Mouse (Mus musculus): ENCODE data around the gene Adcy9. TPM values are rescaled to one million over a fixed set of nuclear protein-coding genes. Genes with fewer than 3 reads are reported as not detected.
A peak's percentile ranks its signal among the peaks of the same experiment; 100 is the strongest.

Adcy9 gene
- polyA plus RNA-seq, 1 experiment from 2014 or later = 1.5 TPM

- Histone ChIP-seq H3K9me3 (ENCODE audit: control insufficient read depth) (no peaks in the 10 kb centered on the region), H3K9ac (ENCODE audit: low read depth, low read length) (no peak overlapping the region), H3K4me3 (ENCODE audit: low read depth, low read length) (no peak overlapping the region), H3K4me1 (replicated peaks; ENCODE audit: control insufficient read depth, insufficient read depth, low read length) (peaks cover 5% of the 10 kb centered on the region), H3K27ac (ENCODE audit: low read depth, low read length) (no peak overlapping the region), H3K36me3 (ENCODE audit: control insufficient read depth, insufficient read depth) (no peaks in the 10 kb centered on the region), H3K27me3 (replicated peaks; ENCODE audit: control insufficient read depth, insufficient read depth, low read length) (no peaks in the 10 kb centered on the region), H3K4me2 (replicated peaks; ENCODE audit: low read depth) (no peak overlapping the region)
- 94% methylated on average over 3 of the region's 3 CpGs for WGBS
- no peak for ATAC-seq
- no peak for TF ChIP-seq CTCF (IDR thresholded peaks at IDR 0.05; ENCODE audit: low read depth)
Measured at GRCm38 (mm10) chr16:4422991-4423390, 2.7 kb upstream of the Adcy9 start.

GRCm38 (mm10) chr16:4419546-4420297 lies 576 bp downstream of the Adcy9 start:
- H3K4me3 ChIP-seq (ENCODE audit: low read depth, low read length) = peak overlapping the region; percentile 84
- H3K4me1 ChIP-seq (replicated peaks; ENCODE audit: control insufficient read depth, insufficient read depth, low read length) = peaks cover 11% of the 10 kb centered on the region
- H3K9ac ChIP-seq (ENCODE audit: low read depth, low read length) = peak overlapping the region; percentile 81
- WGBS = under 1% methylated on average over 77 of the region's 85 CpGs
- peak overlapping the region; percentile 88 for H3K27ac ChIP-seq (ENCODE audit: low read depth, low read length)
- no peaks in the 10 kb centered on the region for H3K27me3 ChIP-seq (replicated peaks; ENCODE audit: control insufficient read depth, insufficient read depth, low read length)
- ATAC-seq = peak; percentile 78
- H3K36me3 ChIP-seq (ENCODE audit: control insufficient read depth, insufficient read depth) = no peaks in the 10 kb centered on the region
- peak overlapping the region; percentile 98 for H3K4me2 ChIP-seq (replicated peaks; ENCODE audit: low read depth)
- no peaks in the 10 kb centered on the region for H3K9me3 ChIP-seq (ENCODE audit: control insufficient read depth)
- peak; percentile 46 for TF ChIP-seq CTCF (IDR thresholded peaks at IDR 0.05; ENCODE audit: low read depth)

- 21% methylated on average over 32 of the region's 32 CpGs for WGBS
- Histone ChIP-seq H3K4me1 (replicated peaks; ENCODE audit: control insufficient read depth, insufficient read depth, low read length) (peaks cover 13% of the 10 kb centered on the region), H3K27me3 (replicated peaks; ENCODE audit: control insufficient read depth, insufficient read depth, low read length) (no peaks in the 10 kb centered on the region), H3K4me3 (ENCODE audit: low read depth, low read length) (peak overlapping the region; percentile 84), H3K9ac (ENCODE audit: low read depth, low read length) (peak overlapping the region; percentile 81), H3K4me2 (replicated peaks; ENCODE audit: low read depth) (peak overlapping the region; percentile 98), H3K36me3 (ENCODE audit: control insufficient read depth, insufficient read depth) (no peaks in the 10 kb centered on the region), H3K27ac (ENCODE audit: low read depth, low read length) (no peak overlapping the region), H3K9me3 (ENCODE audit: control insufficient read depth) (no peaks in the 10 kb centered on the region)
- no peak for ATAC-seq
- no peak for TF ChIP-seq CTCF (IDR thresholded peaks at IDR 0.05; ENCODE audit: low read depth)
Measured at GRCm38 (mm10) chr16:4418776-4419545, 1.3 kb downstream of the Adcy9 start.

- H3K4me1 ChIP-seq (replicated peaks; ENCODE audit: control insufficient read depth, insufficient read depth, low read length) = peaks cover 13% of the 10 kb centered on the region
- no peak overlapping the region for H3K27ac ChIP-seq (ENCODE audit: low read depth, low read length)
- 94% methylated on average over 11 of the region's 11 CpGs for WGBS
- peak overlapping the region; percentile 98; the same call in 1 of the 2 replicates for H3K4me2 ChIP-seq (replicated peaks; ENCODE audit: low read depth)
- no peaks in the 10 kb centered on the region for H3K9me3 ChIP-seq (ENCODE audit: control insufficient read depth)
- H3K36me3 ChIP-seq (ENCODE audit: control insufficient read depth, insufficient read depth) = no peaks in the 10 kb centered on the region
- TF ChIP-seq CTCF (IDR thresholded peaks at IDR 0.05; ENCODE audit: low read depth) = no peak
- no peak overlapping the region for H3K9ac ChIP-seq (ENCODE audit: low read depth, low read length)
- ATAC-seq = no peak
- H3K4me3 ChIP-seq (ENCODE audit: low read depth, low read length) = no peak overlapping the region
- H3K27me3 ChIP-seq (replicated peaks; ENCODE audit: control insufficient read depth, insufficient read depth, low read length) = no peaks in the 10 kb centered on the region
Measured at GRCm38 (mm10) chr16:4418072-4418471, 2.2 kb downstream of the Adcy9 start.

GRCm38 (mm10) chr16:4417455-4417854 lies 2.8 kb downstream of the Adcy9 start:
- 57% methylated on average over 7 of the region's 7 CpGs for WGBS
- H3K9ac ChIP-seq (ENCODE audit: low read depth, low read length) = no peak overlapping the region

GRCm38 (mm10) chr16:4414881-4415585 lies 5.3 kb downstream of the Adcy9 start:
- Histone ChIP-seq H3K9me3 (ENCODE audit: control insufficient read depth) (no peaks in the 10 kb centered on the region), H3K27ac (ENCODE audit: low read depth, low read length) (no peak overlapping the region), H3K4me1 (replicated peaks; ENCODE audit: control insufficient read depth, insufficient read depth, low read length) (peaks cover 13% of the 10 kb centered on the region), H3K4me2 (replicated peaks; ENCODE audit: low read depth) (no peak overlapping the region), H3K4me3 (ENCODE audit: low read depth, low read length) (no peak overlapping the region), H3K36me3 (ENCODE audit: control insufficient read depth, insufficient read depth) (0 out of 2 replicates have a peak, but pooled peaks cover 6% of the 10 kb centered on the region), H3K27me3 (replicated peaks; ENCODE audit: control insufficient read depth, insufficient read depth, low read length) (no peaks in the 10 kb centered on the region), H3K9ac (ENCODE audit: low read depth, low read length) (no peak overlapping the region)
- WGBS = 83% methylated on average over 8 of the region's 8 CpGs
- TF ChIP-seq CTCF (IDR thresholded peaks at IDR 0.05; ENCODE audit: low read depth) = no peak
- no peak for ATAC-seq

More at GRCm38 (mm10) chr16:4417455-4417854, 2.8 kb downstream of the Adcy9 start:
- H3K4me1 ChIP-seq (replicated peaks; ENCODE audit: control insufficient read depth, insufficient read depth, low read length) = peaks cover 13% of the 10 kb centered on the region
- 0 out of 2 replicates have a peak, but pooled peaks cover under 1% of the 10 kb centered on the region for H3K36me3 ChIP-seq (ENCODE audit: control insufficient read depth, insufficient read depth)
- H3K4me2 ChIP-seq (replicated peaks; ENCODE audit: low read depth) = peak overlapping the region; percentile 98
- no peak overlapping the region for H3K27ac ChIP-seq (ENCODE audit: low read depth, low read length)
- no peak for TF ChIP-seq CTCF (IDR thresholded peaks at IDR 0.05; ENCODE audit: low read depth)
- H3K9me3 ChIP-seq (ENCODE audit: control insufficient read depth) = no peaks in the 10 kb centered on the region
- no peak for ATAC-seq
- H3K27me3 ChIP-seq (replicated peaks; ENCODE audit: control insufficient read depth, insufficient read depth, low read length) = no peaks in the 10 kb centered on the region
- no peak overlapping the region for H3K4me3 ChIP-seq (ENCODE audit: low read depth, low read length)

All from intestine, postnatal 0 days (tissue).